Mouse (Mus musculus) lung, adult 18-20 months (tissue): Measurements from ENCODE around the gene Agtrap.

ENCODE experiments used
- DNase-seq, 2 experiments: peaks; one replicate each; pipeline ENCODE4 v3.0.0; 2022; ENCODE audit warnings: mixed read lengths in 2 of 2

The Agtrap gene

DNA sequence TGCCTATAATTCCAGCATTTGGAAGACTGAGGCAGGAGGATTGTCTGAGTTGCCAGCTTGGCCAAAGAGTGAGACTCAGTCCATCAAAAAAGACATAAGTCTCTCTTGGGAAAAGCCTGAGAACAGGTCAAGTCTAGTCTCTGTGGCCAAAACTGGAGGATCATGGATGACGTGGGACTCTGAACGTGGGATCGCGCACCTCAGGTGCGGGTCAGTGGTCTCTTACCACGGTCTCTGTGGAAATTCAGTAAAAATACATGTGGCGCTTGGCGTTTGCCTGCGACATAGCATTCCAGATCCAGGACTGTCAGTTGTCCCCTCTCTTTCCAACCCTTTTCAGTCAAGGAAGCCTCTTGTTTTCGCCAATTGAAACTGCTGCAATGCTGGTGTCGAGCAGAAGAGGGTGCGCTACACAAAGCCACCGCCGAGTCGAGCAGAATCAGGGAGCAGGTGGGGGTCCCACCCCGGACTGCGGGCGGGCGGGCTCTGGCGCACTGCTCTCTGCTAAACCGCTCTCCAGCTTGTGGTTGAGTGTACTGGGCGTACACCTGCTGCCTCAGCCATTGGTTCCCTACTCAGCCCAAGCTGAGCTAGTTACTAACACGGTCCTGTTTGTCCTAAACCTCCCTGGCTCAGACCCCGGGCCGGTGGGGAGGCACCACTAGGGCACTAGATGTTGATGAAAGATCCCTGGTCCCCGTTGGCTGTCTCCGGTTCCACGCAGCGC is 14.1 kb upstream of the Agtrap start:
- DNase-seq = peak; percentile 61 to 65

DNA sequence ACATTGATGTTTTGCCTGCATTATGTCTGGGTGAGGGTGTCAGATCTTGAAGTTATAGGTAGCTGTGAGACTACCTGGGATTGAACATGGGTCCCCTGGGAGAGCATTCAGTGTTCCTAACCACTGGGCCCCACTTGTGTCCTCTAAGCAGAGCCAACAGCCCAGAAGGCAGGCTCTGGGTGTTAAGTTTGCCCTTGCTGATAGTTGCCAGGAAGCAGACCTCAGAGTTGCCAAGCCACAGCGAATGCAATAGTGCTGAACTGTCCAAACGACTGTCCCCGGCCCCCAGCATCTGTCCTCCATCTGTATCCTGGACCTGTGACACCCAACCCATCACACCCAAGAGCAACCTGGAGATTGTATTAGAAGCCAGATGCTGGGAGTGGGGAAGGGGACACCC is 10.8 kb upstream of the Agtrap start:
- no peak for DNase-seq

GRCm38 (mm10) chr4:148097936-148098335 is 10.1 kb upstream of the Agtrap start:
- DNase-seq = no peak

GRCm38 (mm10) chr4:148095081-148095480 is 7.2 kb upstream of the Agtrap start:
- DNase-seq = no peak

DNA sequence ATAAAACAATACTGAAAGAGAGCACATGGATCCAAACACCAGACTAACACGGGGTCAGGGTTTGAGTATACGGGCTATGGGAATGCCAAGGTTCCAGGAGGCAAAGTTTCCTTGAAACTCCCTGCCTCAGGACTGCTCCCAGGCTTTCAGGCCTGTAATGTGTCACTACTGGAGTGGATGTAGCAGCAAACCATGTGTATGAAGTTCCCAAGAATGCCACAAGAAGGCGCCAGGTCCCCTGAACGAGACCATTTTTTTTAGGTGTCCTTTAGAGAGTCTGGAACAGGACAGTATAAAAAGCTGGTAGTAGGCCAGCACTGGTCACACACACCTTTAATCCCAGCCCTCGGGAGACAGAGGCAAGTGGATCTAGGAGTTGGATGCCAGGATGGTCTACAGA is 6.3 kb upstream of the Agtrap start:
- DNase-seq = no peak

GRCm38 (mm10) chr4:148092551-148093271 is 4.9 kb upstream of the Agtrap start:
- DNase-seq = no peak

GRCm38 (mm10) chr4:148091181-148091580 is 3.4 kb upstream of the Agtrap start:
- DNase-seq = no peak

- DNase-seq = no peak
Observed at GRCm38 (mm10) chr4:148089166-148089565, 1.3 kb upstream of the Agtrap start.

- DNase-seq = peak; percentile 47 to 52
Observed at GRCm38 (mm10) chr4:148087091-148087906, 532 bp downstream of the Agtrap start.

DNA sequence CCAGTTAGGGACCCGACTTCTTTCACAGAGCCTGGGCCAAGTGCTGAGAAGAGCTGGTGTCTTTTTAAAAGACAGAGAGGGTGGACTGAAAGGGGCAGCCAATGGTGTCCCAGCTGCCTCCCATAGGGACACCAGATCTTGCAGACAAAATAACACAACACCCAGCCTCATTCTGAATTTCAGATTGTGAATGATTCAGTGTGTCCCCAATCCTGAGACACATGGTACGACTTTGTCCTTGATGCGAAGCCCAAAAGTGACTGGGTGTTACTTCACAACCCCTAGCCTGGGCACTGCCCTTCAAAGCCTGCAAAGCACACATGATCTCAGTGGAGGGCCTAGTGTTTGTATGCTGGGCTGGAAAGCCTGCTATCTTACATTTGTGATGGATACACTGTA is 1.9 kb downstream of the Agtrap start:
- no peak for DNase-seq

DNA sequence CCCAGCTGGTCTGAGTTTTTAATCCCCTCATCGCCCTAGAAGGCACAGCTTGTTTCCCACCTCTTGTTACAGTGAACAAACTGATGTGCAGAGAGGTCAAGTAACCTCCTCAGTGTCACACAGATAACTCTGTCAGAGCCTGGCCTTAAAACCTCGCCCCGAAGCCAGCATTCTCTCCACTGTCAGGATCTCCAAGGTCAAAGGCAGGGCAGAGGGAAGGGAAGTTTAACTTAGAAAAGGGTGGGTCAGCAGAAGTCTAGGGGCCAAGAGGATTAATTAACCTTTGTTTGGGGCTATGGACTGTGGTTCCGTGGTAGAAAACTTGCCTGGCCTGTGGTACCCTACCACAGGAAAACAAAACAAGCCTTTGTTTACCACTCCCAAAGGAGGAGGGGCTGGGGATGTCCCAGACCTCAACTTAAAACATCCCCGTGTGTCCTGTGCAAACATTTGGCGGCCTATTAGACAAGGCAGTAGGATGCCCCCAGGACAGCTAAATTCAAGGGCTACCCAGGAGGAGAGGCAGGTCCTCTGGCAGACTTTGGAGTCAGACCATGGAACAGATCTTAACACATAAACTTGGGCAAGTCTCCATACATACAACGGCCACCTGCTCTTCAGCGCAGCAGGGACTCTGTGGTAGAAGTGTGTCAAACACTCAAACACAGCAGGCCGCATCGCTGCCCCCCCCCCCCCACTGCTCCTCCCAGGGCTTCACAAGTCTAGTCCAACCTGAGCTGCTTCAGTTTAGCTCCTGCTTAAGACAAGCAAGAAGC is 2.5 kb downstream of the Agtrap start:
- peak; percentile 22 to 50 for DNase-seq

DNA sequence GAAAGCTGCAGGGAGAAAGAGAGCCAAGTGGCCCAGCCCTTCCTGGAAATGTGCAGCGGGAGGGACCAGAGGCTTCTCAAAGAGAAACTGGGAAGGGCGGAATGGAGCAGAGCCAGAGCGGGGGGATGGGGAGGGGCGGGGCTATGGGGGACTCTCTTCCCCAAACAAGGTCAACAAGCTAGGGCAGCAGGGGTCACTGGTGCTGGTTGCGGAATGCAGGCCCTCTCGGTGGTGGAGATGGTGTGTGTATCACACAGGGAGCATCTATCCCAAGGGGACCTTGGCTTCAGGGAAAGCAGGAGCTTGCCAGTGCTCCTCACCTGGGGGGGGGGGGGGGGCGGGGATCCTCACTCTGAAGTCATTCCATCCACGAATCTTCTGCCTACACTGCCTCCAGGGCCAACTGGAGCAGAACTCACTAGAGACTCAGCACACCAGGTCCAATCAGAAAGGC is 3.5 kb downstream of the Agtrap start:
- DNase-seq = peak; percentile 66 to 79

GRCm38 (mm10) chr4:148083176-148083899 is 4.5 kb downstream of the Agtrap start:
- peak; percentile 51 to 62 for DNase-seq

DNA sequence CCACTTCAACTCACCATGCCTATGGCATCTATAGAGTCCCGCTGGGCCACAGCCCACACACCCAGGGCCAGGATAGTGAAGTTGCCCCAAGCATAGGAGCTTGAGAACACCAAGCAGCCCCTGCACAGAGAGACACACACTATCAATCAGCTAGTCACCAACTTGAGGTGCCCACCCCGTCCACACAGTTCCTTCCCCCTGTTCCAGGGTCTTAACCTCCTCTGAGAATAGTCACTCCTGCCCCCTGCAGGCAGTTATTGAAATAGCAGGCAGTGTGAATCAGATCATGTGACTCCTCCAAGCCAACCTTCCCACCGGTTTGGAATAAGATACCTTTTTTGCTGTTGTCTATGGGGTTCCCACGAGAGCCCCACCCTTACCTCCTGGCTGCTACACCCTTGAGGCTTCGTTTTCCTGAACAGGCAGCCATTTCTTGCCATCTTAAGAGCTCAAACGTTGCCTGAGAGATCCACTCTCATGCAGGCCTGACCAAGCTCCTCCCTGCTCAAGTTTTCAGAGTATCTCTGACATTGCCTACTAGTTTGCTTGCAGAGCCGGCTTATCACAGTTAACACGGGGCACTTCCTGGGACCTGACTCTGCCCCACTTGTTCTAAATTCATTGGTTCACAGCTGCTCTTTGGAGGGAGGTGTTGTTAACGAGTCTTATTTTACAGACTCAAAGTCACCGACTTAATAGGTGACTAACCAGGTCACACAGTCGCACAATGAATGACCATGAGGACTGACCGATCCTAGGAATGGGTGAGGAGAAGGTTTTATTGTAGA is 5.4 kb downstream of the Agtrap start:
- DNase-seq = peak; percentile 57 to 69

- no peak for DNase-seq
Observed at GRCm38 (mm10) chr4:148081201-148081600, 6.6 kb downstream of the Agtrap start.

GRCm38 (mm10) chr4:148080597-148080973 is 7.2 kb downstream of the Agtrap start:
- no peak for DNase-seq

GRCm38 (mm10) chr4:148079944-148080596 is 7.8 kb downstream of the Agtrap start:
- no peak for DNase-seq

GRCm38 (mm10) chr4:148079212-148079611 is 8.6 kb downstream of the Agtrap start:
- DNase-seq = no peak

- no peak for DNase-seq
Observed at GRCm38 (mm10) chr4:148075881-148076280, 11.9 kb downstream of the Agtrap start.

GRCm38 (mm10) chr4:148075259-148075658 is 12.6 kb downstream of the Agtrap start:
- peak; percentile 76 for DNase-seq
